Mouse (Mus musculus): Measurements from ENCODE around the gene Gm28038. TPM values are rescaled to one million over a fixed set of nuclear protein-coding genes. Genes with fewer than 3 reads are reported as not detected.

Gene Gm28038
- polyA plus RNA-seq, 1 experiment from 2014 or later, result not detected

DNA sequence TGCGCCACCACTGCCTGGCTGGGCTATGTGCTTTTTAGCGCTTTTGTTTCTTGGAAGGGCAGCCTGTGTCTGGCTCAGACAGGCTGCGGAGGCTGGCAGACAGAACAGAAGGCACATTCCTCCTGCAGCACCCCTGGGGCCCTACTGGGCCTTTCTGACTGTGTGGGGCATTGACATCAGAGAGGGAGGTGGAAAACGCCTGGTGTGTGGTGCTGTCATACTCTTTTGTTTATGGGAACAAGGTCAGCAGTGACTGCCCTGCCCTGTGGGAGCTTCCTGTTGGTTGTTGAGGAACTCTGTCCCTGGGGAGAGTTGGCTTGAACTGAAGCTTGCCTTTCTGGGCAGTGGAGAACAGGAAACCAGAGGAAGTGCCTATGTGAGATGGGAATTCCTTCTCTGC lies 38.3 kb upstream of the Gm28038 start:
- H3K27me3 ChIP-seq (ENCODE audit: control insufficient read depth, insufficient read depth, low read length), result no peaks in the 10 kb centered on the region
- ATAC-seq (ENCODE audit: insufficient read depth, low FRiP score), result no peak
- peaks cover 17% of the 10 kb centered on the region for H3K36me3 ChIP-seq (ENCODE audit: control insufficient read depth, insufficient read depth, low read length)
- 41% methylated on average over 4 of the region's 4 CpGs for WGBS
- H3K4me2 ChIP-seq (ENCODE audit: low read depth, low read length), result no peak overlapping the region
- H3K9me3 ChIP-seq (replicated peaks; ENCODE audit: control insufficient read depth, low read length), result no peaks in the 10 kb centered on the region
- no peak overlapping the region for H3K9ac ChIP-seq (ENCODE audit: low read length)
- H3K27ac ChIP-seq (ENCODE audit: low read length), result peak overlapping the region; percentile 71
- no peak overlapping the region for H3K4me3 ChIP-seq (replicated peaks; ENCODE audit: low read length)
- peaks cover 35% of the 10 kb centered on the region for H3K4me1 ChIP-seq (ENCODE audit: control insufficient read depth, insufficient read depth, low read length)

DNA sequence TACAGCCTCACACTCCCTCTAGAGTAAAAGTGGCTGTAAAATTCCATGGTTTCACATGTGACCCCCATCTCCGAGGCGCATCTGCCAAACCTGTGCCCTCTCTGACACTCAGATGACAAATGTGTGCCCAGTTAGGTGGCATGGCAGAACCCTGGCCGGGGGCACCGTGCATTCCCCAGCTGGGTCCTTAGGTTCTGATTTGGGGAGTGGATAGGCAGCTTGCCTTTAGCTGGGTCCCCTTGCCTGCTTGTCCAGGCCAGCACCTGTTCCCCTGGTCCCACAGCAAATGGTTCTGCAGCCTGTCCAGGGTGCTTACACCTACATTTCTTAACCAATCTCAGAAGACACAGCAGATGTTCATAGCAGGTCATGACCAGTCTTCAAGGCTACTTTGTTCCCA lies 37.5 kb upstream of the Gm28038 start:
- H3K27ac ChIP-seq (ENCODE audit: low read length), result no peak overlapping the region
- peaks cover 33% of the 10 kb centered on the region for H3K4me1 ChIP-seq (ENCODE audit: control insufficient read depth, insufficient read depth, low read length)
- H3K4me2 ChIP-seq (ENCODE audit: low read depth, low read length), result no peak overlapping the region
- H3K27me3 ChIP-seq (ENCODE audit: control insufficient read depth, insufficient read depth, low read length), result no peaks in the 10 kb centered on the region
- no peaks in the 10 kb centered on the region for H3K9me3 ChIP-seq (replicated peaks; ENCODE audit: control insufficient read depth, low read length)
- WGBS, result 93% methylated on average over 4 of the region's 4 CpGs
- no peak overlapping the region for H3K4me3 ChIP-seq (replicated peaks; ENCODE audit: low read length)
- peaks cover 17% of the 10 kb centered on the region for H3K36me3 ChIP-seq (ENCODE audit: control insufficient read depth, insufficient read depth, low read length)
- ATAC-seq (ENCODE audit: insufficient read depth, low FRiP score), result no peak
- H3K9ac ChIP-seq (ENCODE audit: low read length), result no peak overlapping the region

DNA sequence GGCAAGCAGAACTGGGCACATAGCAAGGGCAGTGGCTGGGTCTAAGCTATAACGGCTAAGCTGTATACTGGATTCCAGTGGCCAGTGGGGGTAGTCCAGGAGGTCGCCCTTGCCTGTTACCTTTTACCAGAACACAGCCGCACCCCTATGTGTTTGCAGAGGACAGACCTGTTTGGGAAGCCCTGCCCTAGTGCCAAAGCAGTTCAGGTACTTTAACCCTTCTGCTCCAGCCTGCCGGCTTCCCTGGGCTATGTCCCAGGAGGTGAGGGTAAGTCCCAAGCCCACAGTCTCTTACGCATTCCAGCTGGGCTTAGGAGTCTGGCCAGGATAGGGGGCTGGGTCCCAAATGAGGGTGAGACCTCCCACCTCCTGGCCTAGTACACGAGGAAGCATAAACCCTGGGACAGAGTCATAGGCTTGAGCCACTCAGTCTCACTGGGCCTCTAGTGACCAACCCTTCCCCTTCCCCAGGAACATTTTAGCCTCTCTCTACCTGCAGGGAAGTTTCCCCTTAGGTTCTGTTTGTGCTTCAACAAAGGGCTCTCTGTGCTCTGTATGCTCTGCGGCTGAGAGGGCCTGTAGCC lies 36.2 kb upstream of the Gm28038 start:
- Histone ChIP-seq H3K9me3 (replicated peaks; ENCODE audit: control insufficient read depth, low read length) (no peaks in the 10 kb centered on the region), H3K27me3 (ENCODE audit: control insufficient read depth, insufficient read depth, low read length) (no peaks in the 10 kb centered on the region), H3K4me2 (ENCODE audit: low read depth, low read length) (peak overlapping the region; percentile 25), H3K9ac (ENCODE audit: low read length) (peak overlapping the region; percentile 57), H3K4me3 (replicated peaks; ENCODE audit: low read length) (no peak overlapping the region), H3K27ac (ENCODE audit: low read length) (peak overlapping the region; percentile 91), H3K4me1 (ENCODE audit: control insufficient read depth, insufficient read depth, low read length) (peaks cover 20% of the 10 kb centered on the region), H3K36me3 (ENCODE audit: control insufficient read depth, insufficient read depth, low read length) (peaks cover 17% of the 10 kb centered on the region)
- 51% methylated on average over 7 of the region's 7 CpGs for WGBS
- ATAC-seq (ENCODE audit: insufficient read depth, low FRiP score), result peak; percentile 61; the same call in 1 of the 2 replicates

DNA sequence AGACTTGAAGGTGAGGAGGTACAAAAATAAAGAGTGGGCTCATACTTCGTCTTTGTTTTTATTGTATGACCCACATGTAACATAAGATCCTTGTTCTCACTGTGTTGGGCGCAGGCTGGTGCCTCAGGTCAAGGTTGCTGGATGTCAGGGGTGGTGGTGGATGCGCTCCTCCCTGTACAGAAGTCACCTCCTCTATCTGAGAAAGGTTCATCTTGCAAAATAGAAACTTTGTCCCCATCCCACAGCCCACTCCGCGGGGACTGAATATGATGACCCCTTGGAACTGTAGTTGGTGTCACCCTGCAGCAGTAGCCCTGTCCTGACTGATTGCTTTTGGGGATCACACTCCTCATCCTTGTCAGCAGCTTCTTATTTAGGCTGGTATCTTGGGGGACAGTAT lies 33.8 kb upstream of the Gm28038 start:
- no peak for ATAC-seq (ENCODE audit: insufficient read depth, low FRiP score)
- H3K36me3 ChIP-seq (ENCODE audit: control insufficient read depth, insufficient read depth, low read length), result no peaks in the 10 kb centered on the region
- no peak overlapping the region for H3K4me3 ChIP-seq (replicated peaks; ENCODE audit: low read length)
- H3K9ac ChIP-seq (ENCODE audit: low read length), result no peak overlapping the region
- no peaks in the 10 kb centered on the region for H3K27me3 ChIP-seq (ENCODE audit: control insufficient read depth, insufficient read depth, low read length)
- WGBS, result 90% methylated on average over 5 of the region's 5 CpGs
- H3K4me1 ChIP-seq (ENCODE audit: control insufficient read depth, insufficient read depth, low read length), result peaks cover 27% of the 10 kb centered on the region
- no peak overlapping the region for H3K4me2 ChIP-seq (ENCODE audit: low read depth, low read length)
- no peak overlapping the region for H3K27ac ChIP-seq (ENCODE audit: low read length)
- no peaks in the 10 kb centered on the region for H3K9me3 ChIP-seq (replicated peaks; ENCODE audit: control insufficient read depth, low read length)

DNA sequence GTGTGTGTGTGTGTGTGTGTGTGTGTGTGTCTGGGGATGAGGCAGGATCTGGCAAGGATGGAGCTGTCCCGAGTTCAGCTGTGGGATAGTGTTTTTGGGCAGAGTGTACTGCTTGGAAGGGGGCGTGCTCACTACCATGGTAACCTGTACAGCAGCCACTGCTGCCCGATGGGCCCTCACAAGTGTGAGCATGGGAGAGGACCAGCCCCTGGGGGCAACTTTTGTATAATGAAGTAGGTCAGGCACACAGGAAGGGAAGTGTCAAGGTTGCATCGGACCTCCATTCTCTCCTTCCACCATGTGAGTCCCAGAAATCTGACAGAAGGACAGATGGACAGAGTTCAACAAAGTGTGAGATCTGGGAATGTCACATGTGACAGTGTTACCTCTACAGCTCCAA lies 33.2 kb upstream of the Gm28038 start:
- no peaks in the 10 kb centered on the region for H3K36me3 ChIP-seq (ENCODE audit: control insufficient read depth, insufficient read depth, low read length)
- WGBS, result 75% methylated on average over 4 of the region's 4 CpGs
- no peak overlapping the region for H3K27ac ChIP-seq (ENCODE audit: low read length)
- H3K4me3 ChIP-seq (replicated peaks; ENCODE audit: low read length), result no peak overlapping the region
- H3K9me3 ChIP-seq (replicated peaks; ENCODE audit: control insufficient read depth, low read length), result no peaks in the 10 kb centered on the region
- H3K27me3 ChIP-seq (ENCODE audit: control insufficient read depth, insufficient read depth, low read length), result no peaks in the 10 kb centered on the region
- H3K9ac ChIP-seq (ENCODE audit: low read length), result no peak overlapping the region
- no peak overlapping the region for H3K4me2 ChIP-seq (ENCODE audit: low read depth, low read length)
- no peak for ATAC-seq (ENCODE audit: insufficient read depth, low FRiP score)
- peaks cover 30% of the 10 kb centered on the region for H3K4me1 ChIP-seq (ENCODE audit: control insufficient read depth, insufficient read depth, low read length)

DNA sequence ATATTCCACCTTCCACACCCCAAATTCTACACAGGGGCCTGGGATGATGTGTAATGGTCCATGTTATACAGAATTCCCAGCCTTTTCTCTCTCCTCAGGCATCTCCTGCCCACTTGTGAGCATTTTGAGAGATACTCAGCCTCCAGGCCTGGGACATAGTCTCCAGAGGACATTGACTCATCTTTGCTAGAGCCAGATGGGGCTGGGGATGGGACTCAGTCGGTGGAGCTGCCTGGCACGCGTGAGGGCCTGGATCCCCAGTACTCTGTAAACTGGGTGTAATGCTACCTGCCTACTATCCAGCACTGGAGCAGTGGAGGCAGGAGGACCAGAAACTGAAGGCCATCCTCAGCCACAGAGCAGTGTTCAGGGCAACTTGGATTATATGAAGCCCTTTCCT lies 31.7 kb upstream of the Gm28038 start:
- Histone ChIP-seq H3K27me3 (ENCODE audit: control insufficient read depth, insufficient read depth, low read length) (no peaks in the 10 kb centered on the region), H3K4me2 (ENCODE audit: low read depth, low read length) (no peak overlapping the region), H3K9me3 (replicated peaks; ENCODE audit: control insufficient read depth, low read length) (no peaks in the 10 kb centered on the region), H3K36me3 (ENCODE audit: control insufficient read depth, insufficient read depth, low read length) (no peaks in the 10 kb centered on the region), H3K4me3 (replicated peaks; ENCODE audit: low read length) (no peak overlapping the region), H3K9ac (ENCODE audit: low read length) (no peak overlapping the region), H3K4me1 (ENCODE audit: control insufficient read depth, insufficient read depth, low read length) (peaks cover 29% of the 10 kb centered on the region), H3K27ac (ENCODE audit: low read length) (no peak overlapping the region)
- no peak for ATAC-seq (ENCODE audit: insufficient read depth, low FRiP score)
- WGBS, result 84% methylated on average over 3 of the region's 3 CpGs

DNA sequence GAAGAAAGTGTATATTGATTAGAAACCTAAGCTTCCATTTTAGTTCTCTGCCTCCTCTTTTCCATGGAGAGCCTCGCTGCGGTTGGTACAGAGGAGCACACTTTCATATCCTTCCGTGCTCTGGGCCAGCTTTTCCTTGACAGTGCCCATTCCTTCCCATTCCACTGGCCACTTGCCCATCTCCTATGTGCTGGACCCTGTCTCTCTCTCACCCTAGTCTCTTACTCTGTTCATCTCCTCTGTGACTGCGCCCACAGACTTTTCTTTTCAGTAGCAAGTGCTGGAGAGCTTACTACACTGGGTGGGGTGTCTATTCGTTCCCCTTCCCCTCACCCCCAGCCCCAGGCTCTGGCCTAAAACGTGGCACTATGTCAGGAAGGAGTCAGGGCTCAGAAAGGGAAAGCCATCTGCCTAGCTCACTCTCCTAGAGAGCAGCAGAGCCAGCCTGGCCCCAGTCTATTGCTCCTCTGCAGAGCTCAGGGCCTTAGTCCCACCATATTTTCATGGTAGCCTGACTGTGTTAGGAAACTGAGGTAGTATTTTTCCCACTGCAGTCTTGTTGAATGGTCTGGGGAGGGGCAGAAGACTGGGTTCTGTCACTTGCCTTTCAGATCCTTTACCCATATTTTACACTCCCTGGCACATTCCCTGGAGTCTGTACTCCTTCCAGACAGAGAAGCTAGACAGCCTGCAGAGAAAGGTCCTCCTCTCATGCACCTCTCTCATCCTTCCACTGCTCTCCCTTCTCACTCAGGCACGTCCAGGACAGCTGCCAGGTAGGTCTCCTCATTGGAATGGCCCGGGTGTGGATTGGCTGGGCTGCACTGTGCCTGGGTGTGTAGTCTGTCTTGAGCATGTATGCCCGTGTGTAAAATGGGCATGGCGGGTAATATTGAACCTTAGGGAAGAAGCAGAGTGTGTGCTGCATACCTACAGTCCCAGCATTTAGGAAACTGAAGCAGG lies 30.4 kb upstream of the Gm28038 start:
- Histone ChIP-seq H3K36me3 (ENCODE audit: control insufficient read depth, insufficient read depth, low read length) (peaks cover 3% of the 10 kb centered on the region; the same call in 1 of the 2 replicates), H3K4me3 (replicated peaks; ENCODE audit: low read length) (no peak overlapping the region), H3K4me1 (ENCODE audit: control insufficient read depth, insufficient read depth, low read length) (peaks cover 20% of the 10 kb centered on the region; the same call in 1 of the 2 replicates), H3K9ac (ENCODE audit: low read length) (no peak overlapping the region), H3K27me3 (ENCODE audit: control insufficient read depth, insufficient read depth, low read length) (no peaks in the 10 kb centered on the region), H3K27ac (ENCODE audit: low read length) (peak overlapping the region; percentile 84), H3K9me3 (replicated peaks; ENCODE audit: control insufficient read depth, low read length) (no peaks in the 10 kb centered on the region), H3K4me2 (ENCODE audit: low read depth, low read length) (no peak overlapping the region)
- 83% methylated on average over 10 of the region's 10 CpGs for WGBS
- no peak for ATAC-seq (ENCODE audit: insufficient read depth, low FRiP score)

DNA sequence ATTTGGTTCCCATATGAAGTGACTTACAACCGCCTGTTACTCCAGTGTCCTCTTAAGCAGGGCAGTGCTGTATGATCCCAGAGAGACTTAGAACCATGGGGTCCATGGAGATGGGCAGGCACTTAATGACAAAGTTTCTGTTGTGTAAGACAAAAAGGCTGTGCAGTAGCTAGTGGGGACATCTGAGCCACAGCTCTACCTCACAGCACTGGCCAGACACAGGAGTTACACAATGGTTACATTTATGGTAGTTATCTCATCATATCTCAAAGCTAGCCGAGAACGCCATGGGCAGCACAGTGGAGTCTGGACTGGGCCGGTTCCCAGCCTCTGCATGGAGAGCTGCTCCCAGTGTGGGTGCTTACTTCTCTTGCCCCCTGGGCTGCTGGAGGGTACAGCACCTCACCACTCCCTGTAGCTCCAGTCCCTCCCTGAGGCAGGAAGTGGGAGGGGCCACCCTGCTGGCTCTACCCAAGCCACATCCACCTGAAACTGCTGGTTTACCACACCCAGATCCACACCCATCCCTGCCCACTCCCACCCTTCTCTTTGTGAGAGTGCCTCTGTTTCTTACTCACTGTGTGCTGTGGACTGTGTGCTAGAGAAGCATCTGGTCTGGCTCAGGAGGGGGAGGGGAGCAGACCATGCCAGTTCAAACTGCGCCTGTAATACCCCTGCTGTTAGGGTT lies 29.3 kb upstream of the Gm28038 start:
- peaks cover 20% of the 10 kb centered on the region; the same call in 1 of the 2 replicates for H3K4me1 ChIP-seq (ENCODE audit: control insufficient read depth, insufficient read depth, low read length)
- no peaks in the 10 kb centered on the region for H3K9me3 ChIP-seq (replicated peaks; ENCODE audit: control insufficient read depth, low read length)
- WGBS, result 58% methylated on average over 5 of the region's 5 CpGs
- peak; percentile 94 for ATAC-seq (ENCODE audit: insufficient read depth, low FRiP score)
- no peaks in the 10 kb centered on the region for H3K27me3 ChIP-seq (ENCODE audit: control insufficient read depth, insufficient read depth, low read length)
- H3K36me3 ChIP-seq (ENCODE audit: control insufficient read depth, insufficient read depth, low read length), result peaks cover 14% of the 10 kb centered on the region
- H3K4me2 ChIP-seq (ENCODE audit: low read depth, low read length), result peak overlapping the region; percentile 28; the same call in 1 of the 2 replicates
- no peak overlapping the region for H3K4me3 ChIP-seq (replicated peaks; ENCODE audit: low read length)
- peak overlapping the region; percentile 57 for H3K9ac ChIP-seq (ENCODE audit: low read length)
- H3K27ac ChIP-seq (ENCODE audit: low read length), result peak overlapping the region; percentile 96

DNA sequence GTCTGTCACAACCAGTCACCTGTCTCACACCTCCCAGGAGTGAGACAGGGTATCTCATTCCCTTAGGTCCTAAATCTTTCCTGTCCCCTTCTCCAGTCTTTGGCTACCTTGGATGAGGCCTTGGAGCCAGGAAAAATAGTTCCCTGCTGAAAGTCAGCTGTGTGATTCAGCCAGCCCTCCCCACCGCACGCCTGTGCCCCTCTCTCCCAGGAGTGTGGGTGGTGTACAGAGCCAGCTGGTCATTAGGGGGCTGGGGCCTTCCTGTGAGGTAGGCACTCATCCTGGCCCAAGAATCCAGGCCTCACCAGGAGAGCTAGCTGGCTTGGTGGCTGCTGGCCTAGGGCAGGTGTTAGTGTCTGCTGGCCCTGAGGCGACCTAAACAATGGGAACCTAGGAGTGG lies 28.3 kb upstream of the Gm28038 start:
- H3K9me3 ChIP-seq (replicated peaks; ENCODE audit: control insufficient read depth, low read length), result no peaks in the 10 kb centered on the region
- no peaks in the 10 kb centered on the region for H3K27me3 ChIP-seq (ENCODE audit: control insufficient read depth, insufficient read depth, low read length)
- H3K4me3 ChIP-seq (replicated peaks; ENCODE audit: low read length), result no peak overlapping the region
- H3K4me1 ChIP-seq (ENCODE audit: control insufficient read depth, insufficient read depth, low read length), result peaks cover 20% of the 10 kb centered on the region; the same call in 1 of the 2 replicates
- H3K36me3 ChIP-seq (ENCODE audit: control insufficient read depth, insufficient read depth, low read length), result peaks cover 22% of the 10 kb centered on the region
- H3K9ac ChIP-seq (ENCODE audit: low read length), result peak overlapping the region; percentile 57
- H3K4me2 ChIP-seq (ENCODE audit: low read depth, low read length), result no peak overlapping the region
- WGBS, result 68% methylated on average over 3 of the region's 3 CpGs
- peak overlapping the region; percentile 96 for H3K27ac ChIP-seq (ENCODE audit: low read length)
- no peak for ATAC-seq (ENCODE audit: insufficient read depth, low FRiP score)
